Mouse (Mus musculus): Measurements from ENCODE around the gene Zbed6.

DNA sequence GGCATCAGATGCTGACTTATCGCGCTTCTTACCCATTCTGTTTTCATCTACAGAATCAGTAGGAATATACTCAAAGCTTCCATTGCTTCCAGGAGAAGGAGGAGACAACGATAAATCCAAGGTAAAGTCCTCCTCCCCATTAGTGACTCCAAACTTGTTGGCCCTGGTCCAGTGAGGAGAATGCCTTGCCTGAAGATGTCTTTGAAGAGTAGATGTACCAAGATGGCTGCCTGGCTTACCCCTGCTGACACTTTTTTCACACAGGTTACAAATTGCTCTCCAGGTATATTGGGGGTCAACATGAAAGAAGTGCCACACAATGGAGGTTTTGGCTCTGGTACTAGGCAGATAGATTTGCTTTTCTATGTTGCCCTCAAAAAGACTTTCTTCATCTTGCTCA, 1.8 kb downstream of the Zbed6 start:
- TF ChIP-seq CTCF (IDR thresholded peaks at IDR 0.05) (no peak), EP300 (IDR thresholded peaks at IDR 0.05) (no peak)

All from lung, postnatal 0 days (tissue).